Mouse (Mus musculus) kidney, postnatal 0 days (tissue): ENCODE data around the gene Gm11634. TPM values are rescaled to one million over a fixed set of nuclear protein-coding genes. Genes with fewer than 3 reads are reported as not detected.
"Not testable (repeated sequence)": the region's sequence is repeated elsewhere in the genome, so short reads cannot be mapped to it uniquely, and the experiment has no call there.

Source experiments
- ATAC-seq: fragments of 200-750 bp; cut with Nextera tagmentation; replicated peaks from 2 replicates; pipeline ENCODE4 v1.8.0; 2017; ENCODE audit warnings: low read depth, moderate number of reproducible peaks, moderate TSS enrichment, moderate library complexity; ENCODE audit not compliant: low FRiP score
- DNase-seq: peaks from one replicate; pipeline ENCODE4 v3.0.0-alpha.2; 2016; ENCODE audit warnings: low spot score
- H3K27ac ChIP-seq: fragments of 300-500 bp; sonication (generic); 2 replicates; pipeline ENCODE4 v1.5.1; 2014; ENCODE audit warnings: mild to moderate bottlenecking
- H3K27me3 ChIP-seq: fragments of 300-500 bp; sonication (generic); 2 replicates; pipeline ENCODE4 v1.6.1; 2014; ENCODE audit warnings: low read length, mixed read lengths; ENCODE audit not compliant: insufficient read depth
- H3K36me3 ChIP-seq: fragments of 300-500 bp; sonication (generic); 2 replicates; pipeline ENCODE4 v1.6.1; 2014; ENCODE audit warnings: low read length, mixed read lengths; ENCODE audit not compliant: insufficient read depth
- H3K4me1 ChIP-seq: fragments of 300-500 bp; sonication (generic); replicated peaks from 2 replicates; pipeline ENCODE4 v1.6.1; 2014; ENCODE audit warnings: antibody characterized with exemption, low read length, mixed read lengths; ENCODE audit not compliant: insufficient read depth
- H3K4me2 ChIP-seq: fragments of 300-500 bp; sonication (generic); 2 replicates; pipeline ENCODE4 v1.6.1; 2014; ENCODE audit warnings: mild to moderate bottlenecking, low read length, moderate library complexity, mixed read lengths
- H3K4me3 ChIP-seq: fragments of 300-500 bp; sonication (generic); replicated peaks from 2 replicates; pipeline ENCODE4 v1.5.1; 2014; ENCODE audit warnings: low read depth, low read length
- H3K9ac ChIP-seq: fragments of 300-500 bp; sonication (generic); 2 replicates; pipeline ENCODE4 v1.6.1; 2014; ENCODE audit warnings: low read depth, low read length
- H3K9me3 ChIP-seq: fragments of 300-500 bp; sonication (generic); replicated peaks from 2 replicates; pipeline ENCODE4 v1.6.1; 2016; ENCODE audit warnings: low read length, inconsistent platforms, mixed read lengths
- CTCF ChIP-seq: IDR thresholded peaks from 2 replicates; pipeline ENCODE4 v1.5.1; 2016; ENCODE audit warnings: antibody characterized with exemption, low read depth, mild to moderate bottlenecking, moderate library complexity
- WGBS: fragments of 180-500 bp; shearing (Covaris S2); extraction: QIAGEN DNeasy Blood & Tissue Kit; methylation state at CpG from one replicate; pipeline ENCODE4 v1.1.7; 2014; 5-methylcytosine and 5-hydroxymethylcytosine counted together
- polyA plus RNA-seq: library from polyadenylated mRNA; unstranded; fragments of >200 nt; fragmentation: Nextera tagmentation; extraction: Ambion mirVana; gene quantifications from 2 replicates; pipeline ENCODE4 v1.2.1, GENCODE M21; 2015

Gene Gm11634
- polyA plus RNA-seq, 1 experiment from 2014 or later = 0.37 TPM

GRCm38 (mm10) chr11:101585805-101586204 is 13.3 kb downstream of the Gm11634 start:
- no peak for ATAC-seq
- WGBS = 80% methylated on average over 4 of the region's 4 CpGs

GRCm38 (mm10) chr11:101585031-101585430 is 14.0 kb downstream of the Gm11634 start:
- H3K36me3 ChIP-seq, H3K4me2 ChIP-seq, H3K4me1 ChIP-seq, H3K4me3 ChIP-seq, H3K9ac ChIP-seq, H3K9me3 ChIP-seq, DNase-seq, H3K27ac ChIP-seq, ATAC-seq, H3K27me3 ChIP-seq: not testable (repeated sequence)
- WGBS = 95% methylated on average over 1 of the region's 1 CpGs

More at GRCm38 (mm10) chr11:101585805-101586204, 13.3 kb downstream of the Gm11634 start:
- no peaks in the 10 kb centered on the region for H3K4me1 ChIP-seq
- H3K4me3 ChIP-seq = no peak overlapping the region
- H3K27me3 ChIP-seq = no peaks in the 10 kb centered on the region
- H3K9me3 ChIP-seq = no peaks in the 10 kb centered on the region
- no peak overlapping the region for H3K9ac ChIP-seq
- DNase-seq = no peak
- H3K27ac ChIP-seq = no peak overlapping the region
- peaks cover under 1% of the 10 kb centered on the region; the same call in 1 of the 2 replicates for H3K36me3 ChIP-seq
- no peak for TF ChIP-seq CTCF
- no peak overlapping the region for H3K4me2 ChIP-seq

- DNase-seq (no peak), ATAC-seq (no peak)
- Histone ChIP-seq H3K4me1 (no peaks in the 10 kb centered on the region), H3K4me3 (no peak overlapping the region), H3K9me3 (no peaks in the 10 kb centered on the region), H3K27me3 (no peaks in the 10 kb centered on the region), H3K36me3 (peaks cover 17% of the 10 kb centered on the region), H3K9ac (no peak overlapping the region), H3K27ac (no peak overlapping the region), H3K4me2 (no peak overlapping the region)
- 84% methylated on average over 2 of the region's 2 CpGs for WGBS
- no peak for TF ChIP-seq CTCF
Measured at GRCm38 (mm10) chr11:101583205-101583604, 15.9 kb downstream of the Gm11634 start.

- DNase-seq = peak; percentile 73
- Histone ChIP-seq H3K36me3 (peaks cover 25% of the 10 kb centered on the region), H3K9ac (peak within 1 kb of the TSS; percentile 52; the same call in 1 of the 2 replicates), H3K4me3 (peak within 1 kb of the TSS; percentile 37), H3K9me3 (no peaks in the 10 kb centered on the region), H3K27ac (peak within 1 kb of the TSS; percentile 57; the same call in 1 of the 2 replicates), H3K27me3 (no peaks in the 10 kb centered on the region), H3K4me2 (peak within 1 kb of the TSS; percentile 59), H3K4me1 (no peaks in the 10 kb centered on the region)
- WGBS = 17% methylated on average over 30 of the region's 31 CpGs
- peak; percentile 80 for ATAC-seq
- no peak for TF ChIP-seq CTCF
Measured at GRCm38 (mm10) chr11:101582054-101583035, 16.7 kb downstream of the Gm11634 start, which contains the start of gene Tmem106a. Gene Tmem106a (plus strand): TSS chr11:101582242.

- Histone ChIP-seq H3K4me2 (no peak overlapping the region), H3K27ac (no peak overlapping the region), H3K4me3 (no peak overlapping the region), H3K36me3 (peaks cover 36% of the 10 kb centered on the region), H3K27me3 (no peaks in the 10 kb centered on the region), H3K9ac (no peak overlapping the region), H3K9me3 (no peaks in the 10 kb centered on the region), H3K4me1 (no peaks in the 10 kb centered on the region)
- WGBS = 65% methylated on average over 6 of the region's 6 CpGs
- ATAC-seq (no peak), DNase-seq (no peak)
- no peak for TF ChIP-seq CTCF
Measured at GRCm38 (mm10) chr11:101581081-101581764, 17.8 kb downstream of the Gm11634 start.

- peaks cover 81% of the 10 kb centered on the region for H3K36me3 ChIP-seq
- no peaks in the 10 kb centered on the region for H3K9me3 ChIP-seq
- no peak for DNase-seq
- 72% methylated on average over 6 of the region's 6 CpGs for WGBS
- no peak overlapping the region for H3K9ac ChIP-seq
- no peak for ATAC-seq
- H3K27ac ChIP-seq = no peak overlapping the region
- peak; percentile 47; the same call in 1 of the 2 replicates for TF ChIP-seq CTCF
- no peak overlapping the region for H3K4me3 ChIP-seq
- no peak overlapping the region for H3K4me2 ChIP-seq
- H3K4me1 ChIP-seq = no peaks in the 10 kb centered on the region
- no peaks in the 10 kb centered on the region for H3K27me3 ChIP-seq
Measured at GRCm38 (mm10) chr11:101576116-101576515, 22.9 kb downstream of the Gm11634 start.
